26 mouse cellular contexts compared by ENCODE assay signal in the genomic region with DNA sequence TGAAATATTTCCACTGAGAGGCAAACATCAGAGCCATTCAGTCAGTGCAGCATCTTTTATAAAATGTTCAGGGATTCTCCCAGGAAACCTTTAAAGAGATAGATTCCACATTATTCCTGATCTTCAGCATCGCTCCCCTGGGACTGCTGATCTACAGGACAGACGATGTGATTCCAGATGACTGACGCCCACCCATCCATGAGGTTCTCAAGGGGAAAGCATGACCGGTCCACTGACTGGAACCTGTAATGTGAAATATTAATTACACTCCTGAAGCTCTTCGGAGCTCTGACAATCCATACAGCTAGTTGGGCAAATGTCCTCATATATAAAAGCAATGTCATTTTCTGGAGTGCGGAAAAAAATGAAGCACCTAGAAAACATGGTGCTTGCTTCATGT.
"Had no signal": no experiment of that assay in that cellular context is flagged by ENCODE, and none has a peak within 500 bp of the region (broad histone marks: within the 10 kb centered on the region; RNA-seq: fewer than 3 reads in every experiment).

No protein-coding gene starts in this region.

- H3K4me3 ChIP-seq: gastrocnemius, adult 2 months; heart, adult 2 months; heart, embryonic 10.5 days; heart, embryonic 12.5 days; hindbrain, embryonic 10.5 days; hindbrain, embryonic 12.5 days; hindbrain, embryonic 15.5 days; intestine, embryonic 15.5 days; kidney, embryonic 15.5 days; layer of hippocampus, adult 2 months; left cerebral cortex, adult 2 months; limb, embryonic 10.5 days; limb, embryonic 12.5 days had no signal

- H3K9me3 ChIP-seq: heart, embryonic 10.5 days; heart, embryonic 12.5 days; hindbrain, embryonic 10.5 days; hindbrain, embryonic 12.5 days; hindbrain, embryonic 15.5 days; intestine, embryonic 15.5 days; kidney, embryonic 15.5 days; limb, embryonic 10.5 days; limb, embryonic 12.5 days had no signal

- H3K36me3 ChIP-seq: heart, embryonic 10.5 days; heart, embryonic 12.5 days; hindbrain, embryonic 10.5 days; hindbrain, embryonic 12.5 days; hindbrain, embryonic 15.5 days; intestine, embryonic 15.5 days; kidney, embryonic 15.5 days; limb, embryonic 10.5 days; limb, embryonic 12.5 days had no signal

- H3K27ac ChIP-seq: gastrocnemius, adult 2 months; heart, adult 2 months; heart, embryonic 10.5 days; hindbrain, embryonic 10.5 days; hindbrain, embryonic 12.5 days; hindbrain, embryonic 15.5 days; intestine, embryonic 15.5 days; kidney, embryonic 15.5 days; layer of hippocampus, adult 2 months; left cerebral cortex, adult 2 months; limb, embryonic 10.5 days; limb, embryonic 12.5 days had no signal

- H3K27me3 ChIP-seq: heart, embryonic 12.5 days; hindbrain, embryonic 12.5 days; hindbrain, embryonic 15.5 days; intestine, embryonic 15.5 days; kidney, embryonic 15.5 days; limb, embryonic 12.5 days had no signal

- ATAC-seq: forebrain, embryonic 16.5 days; inflammation-experienced regulatory T-cells, adult 6 months; intestine, embryonic 15.5 days; intestine, postnatal 0 days had no signal

- H3K9ac ChIP-seq: heart, embryonic 12.5 days; hindbrain, embryonic 12.5 days; hindbrain, embryonic 15.5 days; intestine, embryonic 15.5 days; kidney, embryonic 15.5 days; limb, embryonic 12.5 days had no signal

- H3K4me2 ChIP-seq: heart, embryonic 12.5 days; hindbrain, embryonic 12.5 days; hindbrain, embryonic 15.5 days; intestine, embryonic 15.5 days; kidney, embryonic 15.5 days; limb, embryonic 12.5 days; liver, embryonic 11.5 days had no signal

- DNase-seq: gastrocnemius, adult 2 months; gastrocnemius, postnatal 10 days; gastrocnemius, postnatal 25 days; heart, adult 2 months; heart, postnatal 10 days; heart, postnatal 4 days; kidney, adult 18-20 months; kidney, adult 8-10 months; kidney, postnatal 10 days; kidney, postnatal 25 days; liver had no signal

- H3K4me1 ChIP-seq: heart, embryonic 10.5 days; hindbrain, embryonic 10.5 days; hindbrain, embryonic 12.5 days; hindbrain, embryonic 15.5 days; intestine, embryonic 15.5 days; kidney, embryonic 15.5 days; limb, embryonic 10.5 days; limb, embryonic 12.5 days had no signal
